Mouse (Mus musculus) MN1 (cell line): ENCODE data around the gene Ly6c1.
"Not testable (repeated sequence)": the region's sequence is repeated elsewhere in the genome, so short reads cannot be mapped to it uniquely, and the experiment has no call there.

Experiments
- DNase-seq: peaks from one replicate; pipeline ENCODE4 v3.0.0-alpha.2; 2016; ENCODE audit warnings: low spot score

Gene Ly6c1

GRCm38 (mm10) chr15:75048642-75049261 is at the start of gene Ly6c1:
Gene Ly6c1, minus strand, starts transcription at chr15:75048830.
- DNase-seq, result not testable (repeated sequence)

- not testable (repeated sequence) for DNase-seq
Measured at GRCm38 (mm10) chr15:75088041-75088440, 39.4 kb upstream of the Ly6c1 start.

- DNase-seq, result no peak
Measured at GRCm38 (mm10) chr15:75069965-75070364, 21.3 kb upstream of the Ly6c1 start.

GRCm38 (mm10) chr15:75062030-75062574 is 13.5 kb upstream of the Ly6c1 start:
- not testable (repeated sequence) for DNase-seq

- no peak for DNase-seq
Measured at GRCm38 (mm10) chr15:75060505-75060904, 11.9 kb upstream of the Ly6c1 start.

- DNase-seq, result peak; percentile 5
Measured at GRCm38 (mm10) chr15:75055985-75056384, 7.4 kb upstream of the Ly6c1 start.

GRCm38 (mm10) chr15:75055425-75055824 is 6.8 kb upstream of the Ly6c1 start:
- DNase-seq, result not testable (repeated sequence)

GRCm38 (mm10) chr15:75052414-75052813 is 3.8 kb upstream of the Ly6c1 start:
- not testable (repeated sequence) for DNase-seq

GRCm38 (mm10) chr15:75051141-75051540 is 2.5 kb upstream of the Ly6c1 start:
- not testable (repeated sequence) for DNase-seq

- DNase-seq, result not testable (repeated sequence)
Measured at GRCm38 (mm10) chr15:75050593-75050992, 2.0 kb upstream of the Ly6c1 start.

- peak; percentile 4 for DNase-seq
Measured at GRCm38 (mm10) chr15:75049811-75050210, 1.2 kb upstream of the Ly6c1 start.

- DNase-seq, result not testable (repeated sequence)
Measured at GRCm38 (mm10) chr15:75047970-75048320, 685 bp downstream of the Ly6c1 start.

- not testable (repeated sequence) for DNase-seq
Measured at GRCm38 (mm10) chr15:75047313-75047969, 1.2 kb downstream of the Ly6c1 start.

- peak; percentile 2 for DNase-seq
Measured at GRCm38 (mm10) chr15:75045501-75045900, 3.1 kb downstream of the Ly6c1 start.

- not testable (repeated sequence) for DNase-seq
Measured at GRCm38 (mm10) chr15:75021020-75021759, 27.4 kb downstream of the Ly6c1 start.

- DNase-seq, result not testable (repeated sequence)
Measured at GRCm38 (mm10) chr15:75019446-75019845, 29.2 kb downstream of the Ly6c1 start.
